ENCODE assay signal across 36 mouse cellular contexts in the genomic region with DNA sequence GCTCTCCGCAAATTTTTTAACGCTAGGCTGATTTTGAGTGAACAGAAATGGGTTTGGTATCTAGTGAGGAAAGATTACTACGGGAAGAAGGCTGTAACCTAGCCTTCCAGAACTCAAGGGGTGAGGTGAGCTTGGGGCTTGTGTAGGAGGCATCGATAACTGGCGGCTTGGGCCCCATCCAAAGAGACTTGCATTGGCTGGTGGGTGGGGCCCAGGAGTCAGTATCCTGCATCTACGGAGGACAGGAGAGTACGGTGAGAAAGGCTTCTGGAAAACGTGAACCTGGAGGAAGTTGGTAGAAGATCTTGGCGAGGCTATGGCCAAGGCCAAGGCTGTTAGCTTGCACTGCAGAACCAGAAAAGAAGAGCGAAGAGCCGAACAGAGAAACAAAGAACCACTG. TPM values are rescaled to one million over a fixed set of nuclear protein-coding genes. Genes with fewer than 3 reads are reported as not detected.
DNase-seq lines count a peak whose midpoint lies in the region; ATAC-seq and TF ChIP-seq lines count a peak whose summit lies in the region.
"Had no signal": no experiment of that assay in that cellular context is flagged by ENCODE, and none has a peak within 500 bp of the region (broad histone marks: within the 10 kb centered on the region; RNA-seq: fewer than 3 reads in every experiment).

No protein-coding gene starts in this region.

- TF ChIP-seq RAD21 in CH12.LX (IDR thresholded peaks at IDR 0.05; ENCODE audit: low read depth, low read length) = no peak

- intact Hi-C loops in heart, postnatal 25 days (cut with DNase I) = loop anchor here (5.0 kb wide), 1 partner anchor 157 kb away; no protein-coding TSS in a partner anchor

- H3K27ac ChIP-seq in heart, embryonic 13.5 days (replicated peaks) = no peak overlapping the region
- no peak overlapping the region for H3K27ac ChIP-seq in CH12.LX (ENCODE audit: insufficient read depth, low read depth)
- no peak overlapping the region for H3K27ac ChIP-seq in intestine, embryonic 16.5 days (ENCODE audit: low read length)
- H3K27ac ChIP-seq in liver, postnatal 0 days (ENCODE audit: low read depth) = 0 out of 2 replicates have a peak overlapping the region, but pooled peaks have one; percentile 7
- H3K27ac ChIP-seq in hindbrain, embryonic 13.5 days = no peak overlapping the region
- H3K27ac ChIP-seq: forebrain, embryonic 15.5 days; heart, embryonic 15.5 days; limb, embryonic 10.5 days; limb, embryonic 15.5 days; lung, embryonic 15.5 days; midbrain, embryonic 10.5 days; neural tube, embryonic 12.5 days had no signal

- H3K27me3 ChIP-seq in heart, embryonic 13.5 days (replicated peaks) = peaks cover 7% of the 10 kb centered on the region; the same call in 1 of the 2 replicates
- peaks cover 83% of the 10 kb centered on the region for H3K27me3 ChIP-seq in CH12.LX (replicated peaks)
- H3K27me3 ChIP-seq in intestine, embryonic 16.5 days (replicated peaks; ENCODE audit: control insufficient read depth, insufficient read depth, low read length) = no peaks in the 10 kb centered on the region
- no peaks in the 10 kb centered on the region for H3K27me3 ChIP-seq in liver, postnatal 0 days (ENCODE audit: insufficient read depth, low read length)
- no peaks in the 10 kb centered on the region for H3K27me3 ChIP-seq in hindbrain, embryonic 13.5 days
- H3K27me3 ChIP-seq: heart, embryonic 15.5 days; limb, embryonic 15.5 days; lung, embryonic 15.5 days; neural tube, embryonic 12.5 days had no signal

- ATAC-seq in heart, embryonic 13.5 days (ENCODE audit: extremely low read depth, insufficient number of reproducible peaks, low FRiP score, low TSS enrichment) = no peak
- no peak for ATAC-seq in intestine, embryonic 16.5 days
- peak; percentile 53; the same call in 1 of the 2 replicates for ATAC-seq in liver, postnatal 0 days
- ATAC-seq in hindbrain, embryonic 13.5 days (ENCODE audit: low FRiP score) = no peak
- ATAC-seq: activated CD4-positive, CD25-positive, alpha-beta regulatory T cell, adult 4 months; CD4-positive, CD25-positive, alpha-beta regulatory T cell, adult 4 months; forebrain, embryonic 15.5 days; hindbrain, embryonic 16.5 days; midbrain, embryonic 16.5 days had no signal

- no peaks in the 10 kb centered on the region for H3K9me3 ChIP-seq in heart, embryonic 13.5 days
- H3K9me3 ChIP-seq in CH12.LX (replicated peaks; ENCODE audit: low read length) = no peaks in the 10 kb centered on the region
- no peaks in the 10 kb centered on the region for H3K9me3 ChIP-seq in intestine, embryonic 16.5 days (ENCODE audit: control insufficient read depth, low read length)
- H3K9me3 ChIP-seq in liver, postnatal 0 days (ENCODE audit: low read length) = no peaks in the 10 kb centered on the region
- H3K9me3 ChIP-seq in hindbrain, embryonic 13.5 days = no peaks in the 10 kb centered on the region
- H3K9me3 ChIP-seq: forebrain, embryonic 15.5 days; heart, embryonic 15.5 days; limb, embryonic 10.5 days; limb, embryonic 15.5 days; lung, embryonic 15.5 days; midbrain, embryonic 10.5 days; neural tube, embryonic 12.5 days had no signal

- TF ChIP-seq CTCF in CH12.LX (conservative IDR thresholded peaks at IDR 0.05 in 1 of 2, IDR thresholded peaks at IDR 0.05 in 1 of 2; ENCODE audit: low read depth in 2 of 2, low read length in 2 of 2) = no peak
- TF ChIP-seq CTCF in liver, postnatal 0 days (IDR thresholded peaks at IDR 0.05; ENCODE audit: low read depth) = no peak

- in situ Hi-C loops in CH12.LX (cut with MboI; ENCODE audit: low pct_ligation_motif_present, low pct_unique_long_range_greater_than_20kb, low sequenced_read_pairs) = no loop called here

- no peak for DNase-seq in heart, postnatal 25 days (ENCODE audit: low spot score)
- no peak for DNase-seq in CH12.LX (ENCODE audit: extremely low read depth)
- DNase-seq in liver, postnatal 0 days = no peak
- DNase-seq in B cell, adult 2 months = no peak
- DNase-seq: adrenal gland, adult 2 months; adrenal gland, postnatal 36 days; cerebellum, adult 18-20 months; cerebellum, postnatal 10 days; heart, postnatal 4 days; kidney, adult 9 months; kidney, postnatal 10 days; layer of hippocampus, adult 9-11 months; right cerebral cortex, postnatal 4 days had no signal

- no peaks in the 10 kb centered on the region for H3K36me3 ChIP-seq in heart, embryonic 13.5 days
- no peaks in the 10 kb centered on the region for H3K36me3 ChIP-seq in CH12.LX (replicated peaks in 1 of 2; ENCODE audit: control insufficient read depth in 1 of 2, insufficient read depth in 1 of 2, low read length in 1 of 2)
- H3K36me3 ChIP-seq in intestine, embryonic 16.5 days (ENCODE audit: control insufficient read depth, insufficient read depth, low read length) = no peaks in the 10 kb centered on the region
- no peaks in the 10 kb centered on the region for H3K36me3 ChIP-seq in liver, postnatal 0 days (replicated peaks; ENCODE audit: insufficient read depth, low read length)
- H3K36me3 ChIP-seq in hindbrain, embryonic 13.5 days = no peaks in the 10 kb centered on the region
- H3K36me3 ChIP-seq: forebrain, embryonic 15.5 days; heart, embryonic 15.5 days; limb, embryonic 10.5 days; limb, embryonic 15.5 days; lung, embryonic 15.5 days; midbrain, embryonic 10.5 days; neural tube, embryonic 12.5 days had no signal

- TF ChIP-seq EP300 in CH12.LX (IDR thresholded peaks at IDR 0.05; ENCODE audit: low read length) = no peak
- no peak for TF ChIP-seq EP300 in liver, postnatal 0 days (IDR thresholded peaks at IDR 0.05; ENCODE audit: low read depth)

- H3K4me1 ChIP-seq in heart, embryonic 13.5 days = peaks cover 11% of the 10 kb centered on the region
- no peaks in the 10 kb centered on the region for H3K4me1 ChIP-seq in CH12.LX (ENCODE audit: control insufficient read depth in 1 of 2, insufficient read depth in 2 of 2)
- peaks cover 14% of the 10 kb centered on the region for H3K4me1 ChIP-seq in intestine, embryonic 16.5 days (ENCODE audit: control insufficient read depth, insufficient read depth, low read length)
- peaks cover 14% of the 10 kb centered on the region for H3K4me1 ChIP-seq in liver, postnatal 0 days (ENCODE audit: insufficient read depth)
- peaks cover 11% of the 10 kb centered on the region for H3K4me1 ChIP-seq in hindbrain, embryonic 13.5 days (replicated peaks)
- H3K4me1 ChIP-seq: heart, embryonic 15.5 days; limb, embryonic 15.5 days; neural tube, embryonic 12.5 days had no signal

- WGBS in heart, embryonic 13.5 days = 77% methylated on average over 11 of the region's 11 CpGs
- 83% methylated on average over 11 of the region's 11 CpGs for WGBS in intestine, embryonic 16.5 days
- whole genome bisulfite sequencing in liver, postnatal 0 days (ENCODE audit: insufficient replicate concordance) = 75% methylated on average over 11 of the region's 11 CpGs
- 89% methylated on average over 11 of the region's 11 CpGs for WGBS in hindbrain, embryonic 13.5 days

- dilution Hi-C loops in CH12.LX (cut with MboI; ENCODE audit: extremely low pct_ligation_motif_present, extremely low pct_unique_long_range_greater_than_20kb, low sequenced_read_pairs) = no loop called here

- no peak for TF ChIP-seq POLR2A in CH12.LX (IDR thresholded peaks at IDR 0.05; ENCODE audit: low read depth, low read length)

- H3K4me2 ChIP-seq in heart, embryonic 13.5 days = peak overlapping the region; percentile 30
- H3K4me2 ChIP-seq in CH12.LX (ENCODE audit: insufficient read depth, low read depth, poor library complexity, severe bottlenecking) = peak overlapping the region; percentile 80; the same call in 1 of the 2 replicates
- H3K4me2 ChIP-seq in intestine, embryonic 16.5 days (ENCODE audit: low read depth, low read length) = 0 out of 2 replicates have a peak overlapping the region, but pooled peaks have one; percentile 2
- H3K4me2 ChIP-seq in liver, postnatal 0 days (ENCODE audit: low read depth, low read length) = peak overlapping the region; percentile 55
- H3K4me2 ChIP-seq in hindbrain, embryonic 13.5 days = no peak overlapping the region
- H3K4me2 ChIP-seq: forebrain, embryonic 15.5 days; heart, embryonic 15.5 days; limb, embryonic 15.5 days; lung, embryonic 15.5 days; neural tube, embryonic 12.5 days had no signal

- H3K9ac ChIP-seq in heart, embryonic 13.5 days = no peak overlapping the region
- H3K9ac ChIP-seq in CH12.LX (ENCODE audit: insufficient read depth, low read depth) = no peak overlapping the region
- no peak overlapping the region for H3K9ac ChIP-seq in intestine, embryonic 16.5 days (ENCODE audit: low read depth, low read length)
- H3K9ac ChIP-seq in liver, postnatal 0 days (replicated peaks) = 0 out of 2 replicates have a peak overlapping the region, but pooled peaks have one; percentile 6
- H3K9ac ChIP-seq in hindbrain, embryonic 13.5 days = no peak overlapping the region
- H3K9ac ChIP-seq: forebrain, embryonic 15.5 days; heart, embryonic 15.5 days; limb, embryonic 15.5 days; lung, embryonic 15.5 days; neural tube, embryonic 12.5 days had no signal

- H3K79me2 ChIP-seq in CH12.LX (replicated peaks; ENCODE audit: control insufficient read depth, extremely low read depth, insufficient read depth, poor library complexity, severe bottlenecking) = no peaks in the 10 kb centered on the region

- H3K4me3 ChIP-seq in heart, embryonic 13.5 days = no peak overlapping the region
- no peak overlapping the region for H3K4me3 ChIP-seq in CH12.LX (replicated peaks in 1 of 3; ENCODE audit: low read depth in 2 of 3, low read length in 2 of 3, poor library complexity in 1 of 3)
- no peak overlapping the region for H3K4me3 ChIP-seq in intestine, embryonic 16.5 days (ENCODE audit: low read length)
- 0 out of 2 replicates have a peak overlapping the region, but pooled peaks have one; percentile 6 for H3K4me3 ChIP-seq in liver, postnatal 0 days (ENCODE audit: low read depth, low read length)
- H3K4me3 ChIP-seq in hindbrain, embryonic 13.5 days = no peak overlapping the region
- H3K4me3 ChIP-seq: forebrain, embryonic 15.5 days; heart, embryonic 15.5 days; limb, embryonic 10.5 days; limb, embryonic 15.5 days; lung, embryonic 15.5 days; midbrain, embryonic 10.5 days; neural tube, embryonic 12.5 days had no signal

RNA-seq across cellular contexts. Expression of gene Spaca3, which starts 3.7 kb away (rescaled TPM):
- polyA plus RNA-seq in heart, embryonic 13.5 days (2015; fragmentation: Nextera tagmentation; extraction: Ambion mirVana) = not detected in 2 replicates
- not detected for total RNA-seq in heart, postnatal 25 days (2021)
- total RNA-seq in CH12.LX (2012; rRNA removed) = not detected in 2 replicates
- not detected in 2 replicates for total RNA-seq in CH12.LX (2014; rRNA removed)
- not detected in 2 replicates for polyA plus RNA-seq in CH12.LX (2012; ENCODE audit: insufficient read length, low read depth)
- not detected in 2 replicates for polyA plus RNA-seq in intestine, embryonic 16.5 days (2015; fragmentation: Nextera tagmentation; extraction: Ambion mirVana)
- polyA plus RNA-seq in liver, postnatal 0 days (2015; fragmentation: Nextera tagmentation; extraction: Ambion mirVana) = not detected in 2 replicates
- not detected in 2 replicates for polyA plus RNA-seq in hindbrain, embryonic 13.5 days (2015; fragmentation: Nextera tagmentation; extraction: Ambion mirVana)
- total RNA-seq: adrenal gland, adult 2 months; adrenal gland, postnatal 36 days; common myeloid progenitor, adult 5-6 weeks; gastrocnemius, adult 8-10 months; heart, adult 8-10 months; heart, postnatal 4 days; left cerebral cortex, postnatal 10 days; megakaryocyte progenitor cell, adult 5-6 weeks had no signal
- polyA plus RNA-seq: activated CD4-positive, CD25-positive, alpha-beta regulatory T cell, adult 4 months; adrenal gland, adult 2 months; brain, embryonic 14.5 days; CD4-positive, CD25-positive, alpha-beta regulatory T cell, adult 4 months; embryonic facial prominence, embryonic 14.5 days; forebrain, embryonic 15.5 days; heart, embryonic 15.5 days; hindbrain, embryonic 16.5 days; intestine, embryonic 14.5 days; large intestine, adult 2 months; limb, embryonic 10.5 days; limb, embryonic 15.5 days; lung, embryonic 15.5 days; midbrain, embryonic 10.5 days; midbrain, embryonic 16.5 days; neural tube, embryonic 12.5 days had no signal

RNA-seq across cellular contexts. Expression of gene Tmem98, which starts 44.5 kb away (rescaled TPM):
- polyA plus RNA-seq in heart, embryonic 13.5 days (2015; fragmentation: Nextera tagmentation; extraction: Ambion mirVana) = 96.4 and 96.9 TPM in 2 replicates
- 10 to 100 TPM; 14.7 to 14.8 TPM for total RNA-seq in heart, postnatal 25 days (2021)
- total RNA-seq in CH12.LX (2012; rRNA removed) (9.1 and 12.7 TPM in 2 replicates), CH12.LX (2014; rRNA removed) (21.3 and 23.6 TPM in 2 replicates)
- 15.6 and 18.4 TPM in 2 replicates for polyA plus RNA-seq in CH12.LX (2012; ENCODE audit: insufficient read length, low read depth)
- 241 and 243 TPM in 2 replicates for polyA plus RNA-seq in intestine, embryonic 16.5 days (2015; fragmentation: Nextera tagmentation; extraction: Ambion mirVana)
- 19.7 and 21.5 TPM in 2 replicates for polyA plus RNA-seq in liver, postnatal 0 days (2015; fragmentation: Nextera tagmentation; extraction: Ambion mirVana)
- 32.7 and 33.5 TPM in 2 replicates for polyA plus RNA-seq in hindbrain, embryonic 13.5 days (2015; fragmentation: Nextera tagmentation; extraction: Ambion mirVana)
- polyA plus RNA-seq: activated CD4-positive, CD25-positive, alpha-beta regulatory T cell, adult 4 months; CD4-positive, CD25-positive, alpha-beta regulatory T cell, adult 4 months had no signal
